ENCODE assay signal across 8 mouse cellular contexts in the genomic region with DNA sequence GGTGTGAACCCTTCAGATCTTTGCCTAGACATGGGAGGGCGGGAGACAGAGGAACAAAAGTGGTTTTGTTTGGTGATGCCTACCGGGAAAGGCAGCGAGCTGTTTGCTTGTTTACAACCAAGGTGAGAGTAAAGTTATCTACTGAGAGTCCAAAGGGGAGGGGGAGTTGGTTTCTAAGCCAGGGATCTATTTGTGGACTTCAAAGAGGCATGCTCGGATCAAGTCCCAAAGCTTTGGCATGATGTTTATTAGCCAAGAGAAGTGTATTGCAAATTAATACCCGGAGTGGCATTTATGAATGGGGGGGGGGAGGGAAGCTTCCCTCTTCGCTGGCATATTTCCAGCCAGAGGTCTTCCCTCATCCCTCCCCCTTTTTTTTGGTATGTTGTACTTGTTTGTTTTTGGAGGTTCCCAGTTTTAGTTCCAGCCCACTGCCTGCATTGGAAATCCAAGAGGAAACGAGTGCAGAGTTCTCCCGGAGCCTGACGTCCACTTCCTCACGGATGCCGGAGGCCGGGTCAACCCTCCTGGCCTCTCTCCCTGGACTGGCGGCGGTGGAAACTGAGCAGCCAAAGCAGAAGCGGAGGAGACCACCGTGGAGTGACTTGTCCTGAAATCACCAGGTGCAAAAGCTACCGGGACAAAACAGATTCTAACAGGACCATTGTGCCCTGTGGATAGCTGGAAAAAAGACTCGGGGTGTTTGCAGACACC. TPM values are rescaled to one million over a fixed set of nuclear protein-coding genes. Genes with fewer than 3 reads are reported as not detected.
DNase-seq lines count a peak whose midpoint lies in the region; ATAC-seq and TF ChIP-seq lines count a peak whose summit lies in the region.

No protein-coding gene starts in this region.

- H3K4me1 ChIP-seq in ES-E14 (ENCODE audit: control insufficient read depth in 2 of 2, insufficient read depth in 2 of 2, low read length in 2 of 2, poor library complexity in 1 of 2) = peaks cover 6 to 12% of the 10 kb centered on the region in 2 experiments; a peak in 3 of 4 replicates
- H3K4me1 ChIP-seq in heart, embryonic 10.5 days = peaks cover 61% of the 10 kb centered on the region
- H3K4me1 ChIP-seq in kidney, embryonic 14.5 days (ENCODE audit: control insufficient read depth, insufficient read depth, low read length) = peaks cover 25% of the 10 kb centered on the region

- under 1% methylated on average over 18 of the region's 18 CpGs for WGBS in heart, embryonic 10.5 days
- WGBS in kidney, embryonic 14.5 days = 0% methylated on average over 18 of the region's 18 CpGs

- peak overlapping the region; percentile 67 to 82 for H3K4me3 ChIP-seq in ES-E14 (ENCODE audit: insufficient read depth in 1 of 2, low read depth in 1 of 2, low read length in 2 of 2, poor library complexity in 1 of 2, severe bottlenecking in 1 of 2)
- H3K4me3 ChIP-seq in heart, embryonic 10.5 days = peak overlapping the region; percentile 75
- peak overlapping the region; percentile 63 for H3K4me3 ChIP-seq in kidney, embryonic 14.5 days (ENCODE audit: low read length)

- H3K36me3 ChIP-seq in ES-E14 (ENCODE audit: control insufficient read depth, insufficient read depth, low read length, poor library complexity, severe bottlenecking) = peaks cover 10% of the 10 kb centered on the region; the same call in 1 of the 2 replicates
- H3K36me3 ChIP-seq in heart, embryonic 10.5 days = peaks cover 18% of the 10 kb centered on the region
- peaks cover 6% of the 10 kb centered on the region; the same call in 1 of the 2 replicates for H3K36me3 ChIP-seq in kidney, embryonic 14.5 days (ENCODE audit: control insufficient read depth, insufficient read depth, low read length)

- H3K9ac ChIP-seq in ES-E14 (ENCODE audit: insufficient read depth, low read depth, low read length, poor library complexity, severe bottlenecking) = no peak overlapping the region; the same call in 1 of the 2 replicates
- peak overlapping the region; percentile 29; the same call in 1 of the 2 replicates for H3K9ac ChIP-seq in kidney, embryonic 14.5 days (ENCODE audit: low read depth, low read length)

- DNase-seq in ES-E14 (ENCODE audit: low read depth, low spot score) = no peak
- peak; percentile 69 for DNase-seq in embryo, embryonic 9.5 days (ENCODE audit: extremely low spot score)
- peak; percentile 85 for DNase-seq in heart, embryonic 10.5 days (ENCODE audit: low spot score)
- peak; percentile 82 for DNase-seq in lung, postnatal 10 days
- peak; percentile 66 for DNase-seq in yolk sac, embryonic 10.5 days (ENCODE audit: low spot score)
- DNase-seq in cerebellum, postnatal 36 days = no peak
- no peak for DNase-seq in layer of hippocampus, adult 18-20 months (ENCODE audit: low spot score in 2 of 2)

- no peaks in the 10 kb centered on the region for H3K9me3 ChIP-seq in ES-E14 (ENCODE audit: control insufficient read depth, insufficient read depth, low read depth, low read length)
- no peaks in the 10 kb centered on the region for H3K9me3 ChIP-seq in heart, embryonic 10.5 days
- H3K9me3 ChIP-seq in kidney, embryonic 14.5 days (ENCODE audit: control insufficient read depth, low read length) = no peaks in the 10 kb centered on the region

- H3K27ac ChIP-seq in ES-E14 (ENCODE audit: insufficient read depth, low read depth, low read length, poor library complexity, severe bottlenecking) = no peak overlapping the region
- H3K27ac ChIP-seq in heart, embryonic 10.5 days = peak overlapping the region; percentile 97
- peak overlapping the region; percentile 79 for H3K27ac ChIP-seq in kidney, embryonic 14.5 days (ENCODE audit: low read depth, low read length)

- in situ Hi-C loops in ES-E14 (cut with MboI; ENCODE audit: low sequenced_read_pairs in 2 of 2, unreplicated experiment in 2 of 2) = no loop called here

- H3K27me3 ChIP-seq in heart, embryonic 10.5 days (ENCODE audit: insufficient read depth, poor library complexity, severe bottlenecking) = no peaks in the 10 kb centered on the region
- H3K27me3 ChIP-seq in kidney, embryonic 14.5 days (ENCODE audit: control insufficient read depth, insufficient read depth, low read length) = no peaks in the 10 kb centered on the region

- ATAC-seq in kidney, embryonic 14.5 days (ENCODE audit: low FRiP score, low TSS enrichment) = peak; percentile 10; the same call in 1 of the 2 replicates

- H3K4me2 ChIP-seq in kidney, embryonic 14.5 days (replicated peaks; ENCODE audit: low read depth, low read length) = peak overlapping the region; percentile 79

TF ChIP-seq in ES-E14, 5 proteins besides CTCF, POLR2A, EP300 and RAD21:
- TF ChIP-seq ZNF384 (IDR thresholded peaks at IDR 0.05; ENCODE audit: low read depth, low read length) = no peak
- 0 out of 2 replicates have a peak, but pooled peaks have one; percentile 4 for TF ChIP-seq ZC3H11A (IDR thresholded peaks at IDR 0.05; ENCODE audit: borderline replicate concordance, low read depth, low read length)
- TF ChIP-seq CHD2 (IDR thresholded peaks at IDR 0.05; ENCODE audit: low read depth, low read length) = no peak
- no peak for TF ChIP-seq MAFK (IDR thresholded peaks at IDR 0.05; ENCODE audit: insufficient read depth, low read depth, low read length)
- TF ChIP-seq HCFC1 (IDR thresholded peaks at IDR 0.05; ENCODE audit: borderline replicate concordance, insufficient read depth, low read length) = no peak

RNA-seq across cellular contexts. Expression of gene Ccn1, which starts 0.7 kb away (rescaled TPM):
- total RNA-seq in ES-E14 (2012; rRNA removed) = 117 and 191 TPM in 2 replicates
- polyA plus RNA-seq in heart, embryonic 10.5 days (2016; fragmentation: Nextera tagmentation; extraction: Ambion mirVana) = 78.7 and 82.7 TPM in 2 replicates
- polyA plus RNA-seq in kidney, embryonic 14.5 days (2014; fragmentation: Nextera tagmentation; extraction: Ambion mirVana) = 22.4 and 30.9 TPM in 2 replicates
- total RNA-seq in layer of hippocampus, adult 18-20 months (2021) = 1 to 10 TPM; 5.2 to 5.3 TPM

Comparison
In these comparisons a context has a peak if more than half of its experiments do, and no peak if none do; other contexts are left out.
1. DNase-seq: peak in embryo, embryonic 9.5 days (single experiment), heart, embryonic 10.5 days (single experiment), lung, postnatal 10 days (single experiment) and yolk sac, embryonic 10.5 days (single experiment); none in ES-E14 (single experiment), cerebellum, postnatal 36 days (0 of 2) and layer of hippocampus, adult 18-20 months (0 of 2).
2. RNA of gene Ccn1, which starts 0.7 kb away (total RNA-seq): 117 to 191 TPM in ES-E14; 5.2 to 5.3 TPM in layer of hippocampus, adult 18-20 months; every median in the first group is over 10 times any median in the second.
3. Peak in every context shown above with its lines, with median percentiles within 50 percentile points of each other: H3K4me3 ChIP-seq.